Mouse (Mus musculus) cerebellum, postnatal 4 days (tissue): ENCODE measurements around the gene Pou2f2.

ENCODE experiments used
- DNase-seq, 2 experiments: peaks; one replicate each; pipeline ENCODE4 v3.0.0; 2022; ENCODE audit warnings: low spot score in 2 of 2, mixed read lengths in 1 of 2

The Pou2f2 gene

GRCm38 (mm10) chr7:25145896-25146295 is 33.6 kb downstream of the Pou2f2 start:
- DNase-seq: no peak

GRCm38 (mm10) chr7:25141761-25142160 is 37.8 kb downstream of the Pou2f2 start:
- no peak for DNase-seq

GRCm38 (mm10) chr7:25137553-25137952 is 42.0 kb downstream of the Pou2f2 start:
- no peak for DNase-seq

- peak; percentile 71 to 90 for DNase-seq
These were observed 46.2 kb downstream of the Pou2f2 start for GRCm38 (mm10) chr7:25133092-25134049.

GRCm38 (mm10) chr7:25132318-25132960 is 47.1 kb downstream of the Pou2f2 start:
- no peak for DNase-seq

GRCm38 (mm10) chr7:25131247-25131646 is 48.3 kb downstream of the Pou2f2 start:
- no peak for DNase-seq

GRCm38 (mm10) chr7:25130565-25130964 is 49.0 kb downstream of the Pou2f2 start:
- no peak for DNase-seq

- DNase-seq: no peak
These were observed 50.0 kb downstream of the Pou2f2 start for GRCm38 (mm10) chr7:25129390-25129979.

GRCm38 (mm10) chr7:25127971-25128370 is 51.6 kb downstream of the Pou2f2 start:
- no peak for DNase-seq

- DNase-seq: no peak
These were observed 53.7 kb downstream of the Pou2f2 start for GRCm38 (mm10) chr7:25125716-25126281.

GRCm38 (mm10) chr7:25121240-25121786 is 58.2 kb downstream of the Pou2f2 start:
- DNase-seq: no peak

GRCm38 (mm10) chr7:25120061-25120834 is 59.3 kb downstream of the Pou2f2 start:
- no peak for DNase-seq

GRCm38 (mm10) chr7:25112956-25113603 is 66.4 kb downstream of the Pou2f2 start:
- no peak for DNase-seq

- DNase-seq: peak in 1 of 2 experiments; percentile 44
These were observed 67.2 kb downstream of the Pou2f2 start for GRCm38 (mm10) chr7:25112178-25112955.

GRCm38 (mm10) chr7:25110336-25110735 is 69.2 kb downstream of the Pou2f2 start:
- no peak for DNase-seq

- no peak for DNase-seq
These were observed 70.2 kb downstream of the Pou2f2 start for GRCm38 (mm10) chr7:25109355-25109754.

- no peak for DNase-seq
These were observed 72.6 kb downstream of the Pou2f2 start for GRCm38 (mm10) chr7:25106790-25107502.

GRCm38 (mm10) chr7:25105411-25106160 is 73.9 kb downstream of the Pou2f2 start:
- peak; percentile 83 to 92 for DNase-seq
